Mouse (Mus musculus): ENCODE data around the gene H2-Eb1. TPM values are rescaled to one million over a fixed set of nuclear protein-coding genes. Genes with fewer than 3 reads are reported as not detected.
A peak's percentile ranks its signal among the peaks of the same experiment; 100 is the strongest.

Gene H2-Eb1
- polyA plus RNA-seq (2015; fragmentation: Nextera tagmentation; extraction: Ambion mirVana): 1.5 and 3.4 TPM in 2 replicates

GRCm38 (mm10) chr17:34305380-34306030 is at the start of gene H2-Eb1:
H2-Eb1 (plus strand) TSS chr17:34305867.
- H3K4me3 ChIP-seq: no peak within 1 kb of the TSS
- H3K9me3 ChIP-seq: no peaks in the 10 kb centered on the region
- H3K4me1 ChIP-seq (replicated peaks): peaks cover 4% of the 10 kb centered on the region
- ATAC-seq (ENCODE audit: low FRiP score): peak; percentile 81
- H3K27ac ChIP-seq: no peak within 1 kb of the TSS
- peaks cover 8% of the 10 kb centered on the region; the same call in 1 of the 2 replicates for H3K27me3 ChIP-seq
- H3K36me3 ChIP-seq: no peaks in the 10 kb centered on the region
- no peak within 1 kb of the TSS for H3K9ac ChIP-seq
- H3K4me2 ChIP-seq: no peak within 1 kb of the TSS

- H3K4me1 ChIP-seq (replicated peaks): no peaks in the 10 kb centered on the region
- 0 out of 2 replicates have a peak, but pooled peaks cover 6% of the 10 kb centered on the region for H3K27me3 ChIP-seq
- H3K27ac ChIP-seq: no peak overlapping the region
- no peak overlapping the region for H3K9ac ChIP-seq
- no peaks in the 10 kb centered on the region for H3K36me3 ChIP-seq
- H3K4me3 ChIP-seq: no peak overlapping the region
- 80% methylated on average over 5 of the region's 5 CpGs for WGBS
- ATAC-seq (ENCODE audit: low FRiP score): no peak
- no peak overlapping the region for H3K4me2 ChIP-seq
- no peaks in the 10 kb centered on the region for H3K9me3 ChIP-seq
Measured at GRCm38 (mm10) chr17:34256501-34256900, 49.2 kb upstream of the H2-Eb1 start.

- no peak for ATAC-seq (ENCODE audit: low FRiP score)
- 0 out of 2 replicates have a peak, but pooled peaks cover 2% of the 10 kb centered on the region for H3K4me1 ChIP-seq (replicated peaks)
- no peaks in the 10 kb centered on the region for H3K9me3 ChIP-seq
- H3K4me3 ChIP-seq: no peak within 1 kb of the TSS
- no peak within 1 kb of the TSS for H3K27ac ChIP-seq
- peaks cover 17% of the 10 kb centered on the region; the same call in 1 of the 2 replicates for H3K27me3 ChIP-seq
- H3K36me3 ChIP-seq: no peaks in the 10 kb centered on the region
- H3K4me2 ChIP-seq: no peak within 1 kb of the TSS
- 75% methylated on average over 11 of the region's 11 CpGs for WGBS
- H3K9ac ChIP-seq: no peak within 1 kb of the TSS
Measured at GRCm38 (mm10) chr17:34257594-34258375, 47.9 kb upstream of the H2-Eb1 start, which contains the start of gene H2-Ab1. H2-Ab1 (plus strand) TSS chr17:34257689.

DNA sequence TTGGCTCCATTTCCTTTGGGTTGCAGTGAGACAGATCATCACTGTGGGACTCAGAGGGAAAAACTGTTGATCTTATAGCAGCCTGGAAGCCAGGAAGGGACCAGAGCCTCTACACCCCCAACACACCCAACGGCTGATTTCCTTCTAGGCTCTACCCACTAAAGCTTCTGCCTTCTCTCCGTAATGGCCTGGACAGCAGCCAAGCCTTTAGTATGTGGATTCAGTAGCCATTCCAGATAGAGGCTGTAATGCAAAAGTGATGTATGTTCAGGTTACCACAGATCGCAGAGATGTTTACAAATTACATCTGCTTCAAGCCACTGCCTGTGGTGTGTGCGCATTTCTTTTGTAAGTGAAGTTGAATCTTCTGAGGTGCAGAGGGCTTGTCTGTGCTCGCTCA is 45.1 kb upstream of the H2-Eb1 start:
- Histone ChIP-seq H3K4me3 (no peak overlapping the region), H3K27ac (no peak overlapping the region)

DNA sequence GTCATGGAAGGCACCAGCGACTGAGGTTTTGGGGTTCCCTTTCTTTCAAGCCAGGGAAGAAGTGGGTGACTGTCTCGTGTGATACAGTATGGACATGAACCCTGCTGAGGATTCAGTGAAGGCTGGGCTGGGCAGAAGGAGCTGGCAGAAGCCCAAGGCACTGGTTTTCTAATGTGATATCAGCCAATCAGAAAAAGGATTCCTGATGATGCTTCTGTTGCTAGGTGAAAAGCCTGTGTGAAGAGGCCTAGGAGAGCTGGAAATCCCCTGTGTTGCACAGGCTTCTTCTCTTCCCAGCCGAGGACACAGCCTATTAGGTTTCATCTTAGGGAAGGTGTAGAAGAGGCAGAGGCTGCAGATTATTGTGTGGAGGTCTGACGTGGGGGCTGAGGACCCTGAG is 44.2 kb upstream of the H2-Eb1 start:
- peak; percentile 43 for ATAC-seq (ENCODE audit: low FRiP score)
- Histone ChIP-seq H3K27me3 (peaks cover 41% of the 10 kb centered on the region), H3K36me3 (no peaks in the 10 kb centered on the region), H3K27ac (no peak overlapping the region), H3K4me3 (no peak overlapping the region), H3K4me2 (no peak overlapping the region), H3K4me1 (replicated peaks) (peaks cover 27% of the 10 kb centered on the region), H3K9ac (no peak overlapping the region), H3K9me3 (no peaks in the 10 kb centered on the region)
- WGBS: 37% methylated on average over 4 of the region's 4 CpGs

More for the DNA sequence above, 45.1 kb upstream of the H2-Eb1 start:
- 76% methylated on average over 5 of the region's 5 CpGs for WGBS
- Histone ChIP-seq H3K4me2 (no peak overlapping the region), H3K27me3 (peaks cover 39% of the 10 kb centered on the region), H3K36me3 (no peaks in the 10 kb centered on the region), H3K4me1 (replicated peaks) (peaks cover 27% of the 10 kb centered on the region), H3K9ac (no peak overlapping the region), H3K9me3 (no peaks in the 10 kb centered on the region)
- ATAC-seq (ENCODE audit: low FRiP score): no peak

GRCm38 (mm10) chr17:34263068-34263467 is 42.6 kb upstream of the H2-Eb1 start:
- H3K27ac ChIP-seq: no peak overlapping the region
- H3K4me1 ChIP-seq (replicated peaks): peaks cover 27% of the 10 kb centered on the region
- WGBS: 0% methylated on average over 8 of the region's 8 CpGs
- peak; percentile 81 for ATAC-seq (ENCODE audit: low FRiP score)
- H3K4me2 ChIP-seq: peak overlapping the region; percentile 98
- 0 out of 2 replicates have a peak overlapping the region, but pooled peaks have one; percentile 19 for H3K9ac ChIP-seq
- H3K9me3 ChIP-seq: no peaks in the 10 kb centered on the region
- H3K27me3 ChIP-seq: peaks cover 50% of the 10 kb centered on the region
- H3K36me3 ChIP-seq: no peaks in the 10 kb centered on the region
- peak overlapping the region; percentile 51 for H3K4me3 ChIP-seq

DNA sequence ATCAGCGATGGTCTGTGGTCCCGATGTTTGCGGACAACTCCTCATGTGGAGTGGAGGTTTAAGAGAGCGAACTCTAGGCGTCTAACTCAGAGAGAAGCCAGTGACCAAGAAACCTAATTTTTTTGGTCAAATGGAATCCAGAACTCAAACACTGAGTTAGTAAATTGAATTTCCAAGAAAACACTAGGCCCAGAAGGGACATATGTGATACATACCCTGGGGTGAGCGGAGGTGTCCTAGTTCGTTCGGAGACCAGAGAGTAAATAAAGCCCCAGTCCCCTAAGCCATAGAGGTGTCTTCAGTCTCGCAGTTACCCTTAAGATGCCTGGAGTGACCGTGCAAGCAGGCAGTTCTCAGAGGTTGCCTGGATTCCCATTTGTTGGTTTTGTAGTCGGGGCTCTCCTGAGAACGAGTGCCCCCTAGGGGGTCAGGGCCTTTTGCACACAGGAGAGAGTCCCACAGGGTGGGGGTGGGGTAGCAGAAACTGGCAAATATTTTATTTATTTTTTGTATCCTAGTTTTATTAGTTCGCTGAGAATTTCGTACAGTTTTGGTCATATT is 41.8 kb upstream of the H2-Eb1 start:
- H3K9me3 ChIP-seq: no peaks in the 10 kb centered on the region
- WGBS: 3% methylated on average over 14 of the region's 14 CpGs
- H3K4me3 ChIP-seq: peak overlapping the region; percentile 51
- H3K9ac ChIP-seq: peak overlapping the region; percentile 66; the same call in 1 of the 2 replicates
- peak overlapping the region; percentile 98 for H3K4me2 ChIP-seq
- no peaks in the 10 kb centered on the region for H3K36me3 ChIP-seq
- peaks cover 50% of the 10 kb centered on the region for H3K27me3 ChIP-seq
- no peak overlapping the region for H3K27ac ChIP-seq
- H3K4me1 ChIP-seq (replicated peaks): peaks cover 27% of the 10 kb centered on the region
- ATAC-seq (ENCODE audit: low FRiP score): no peak

GRCm38 (mm10) chr17:34264452-34265351 is 41.0 kb upstream of the H2-Eb1 start:
- Histone ChIP-seq H3K9me3 (no peaks in the 10 kb centered on the region), H3K27ac (no peak overlapping the region), H3K36me3 (no peaks in the 10 kb centered on the region), H3K9ac (peak overlapping the region; percentile 66), H3K4me1 (replicated peaks) (peaks cover 27% of the 10 kb centered on the region), H3K4me3 (peak overlapping the region; percentile 51), H3K4me2 (peak overlapping the region; percentile 98), H3K27me3 (peaks cover 47% of the 10 kb centered on the region)
- ATAC-seq (ENCODE audit: low FRiP score): peak; percentile 36
- under 1% methylated on average over 90 of the region's 93 CpGs for WGBS

DNA sequence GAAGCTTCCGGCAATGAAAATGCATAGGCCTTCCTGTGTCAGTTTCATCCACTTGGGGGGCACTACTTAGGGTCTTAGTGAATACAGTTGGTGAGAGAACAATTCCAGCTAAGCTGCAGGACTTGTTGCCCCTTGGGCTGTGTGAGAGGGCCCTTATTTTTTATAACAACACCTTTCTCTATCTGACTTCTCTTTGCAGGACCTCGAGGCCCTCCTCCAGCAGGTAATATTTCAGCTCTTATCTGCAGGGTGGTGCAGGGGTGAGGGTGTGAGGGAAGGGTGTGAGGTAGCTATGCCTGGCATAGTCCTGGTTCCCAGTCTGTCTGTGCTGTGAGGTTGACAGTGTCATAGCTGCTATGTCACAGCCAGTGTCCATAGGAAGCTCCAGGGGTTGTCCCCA is 37.4 kb upstream of the H2-Eb1 start:
- peaks cover 33% of the 10 kb centered on the region for H3K27me3 ChIP-seq
- no peak overlapping the region for H3K9ac ChIP-seq
- H3K36me3 ChIP-seq: no peaks in the 10 kb centered on the region
- H3K4me1 ChIP-seq (replicated peaks): peaks cover 21% of the 10 kb centered on the region
- no peak for ATAC-seq (ENCODE audit: low FRiP score)
- H3K4me3 ChIP-seq: no peak overlapping the region
- no peaks in the 10 kb centered on the region for H3K9me3 ChIP-seq
- WGBS: 86% methylated on average over 2 of the region's 2 CpGs
- no peak overlapping the region for H3K27ac ChIP-seq
- H3K4me2 ChIP-seq: no peak overlapping the region

- 96% methylated on average over 2 of the region's 2 CpGs for WGBS
- ATAC-seq (ENCODE audit: low FRiP score): no peak
- H3K4me1 ChIP-seq (replicated peaks): peaks cover 16% of the 10 kb centered on the region
- no peak overlapping the region for H3K27ac ChIP-seq
- H3K36me3 ChIP-seq: no peaks in the 10 kb centered on the region
- H3K27me3 ChIP-seq: peaks cover 28% of the 10 kb centered on the region
- H3K4me2 ChIP-seq: no peak overlapping the region
- H3K9me3 ChIP-seq: no peaks in the 10 kb centered on the region
- no peak overlapping the region for H3K9ac ChIP-seq
- H3K4me3 ChIP-seq: no peak overlapping the region
Measured at GRCm38 (mm10) chr17:34268748-34269147, 36.9 kb upstream of the H2-Eb1 start.

- no peak for ATAC-seq (ENCODE audit: low FRiP score)
- Histone ChIP-seq H3K27ac (no peak overlapping the region), H3K9ac (no peak overlapping the region), H3K4me2 (no peak overlapping the region), H3K27me3 (peaks cover 18% of the 10 kb centered on the region), H3K9me3 (no peaks in the 10 kb centered on the region), H3K36me3 (no peaks in the 10 kb centered on the region), H3K4me1 (replicated peaks) (peaks cover 6% of the 10 kb centered on the region), H3K4me3 (no peak overlapping the region)
- 79% methylated on average over 4 of the region's 4 CpGs for WGBS
Measured at GRCm38 (mm10) chr17:34269817-34270216, 35.9 kb upstream of the H2-Eb1 start.

Measured in hindbrain, embryonic 13.5 days (tissue).